Mouse (Mus musculus): ENCODE data around the gene Kcnn3.

DNA sequence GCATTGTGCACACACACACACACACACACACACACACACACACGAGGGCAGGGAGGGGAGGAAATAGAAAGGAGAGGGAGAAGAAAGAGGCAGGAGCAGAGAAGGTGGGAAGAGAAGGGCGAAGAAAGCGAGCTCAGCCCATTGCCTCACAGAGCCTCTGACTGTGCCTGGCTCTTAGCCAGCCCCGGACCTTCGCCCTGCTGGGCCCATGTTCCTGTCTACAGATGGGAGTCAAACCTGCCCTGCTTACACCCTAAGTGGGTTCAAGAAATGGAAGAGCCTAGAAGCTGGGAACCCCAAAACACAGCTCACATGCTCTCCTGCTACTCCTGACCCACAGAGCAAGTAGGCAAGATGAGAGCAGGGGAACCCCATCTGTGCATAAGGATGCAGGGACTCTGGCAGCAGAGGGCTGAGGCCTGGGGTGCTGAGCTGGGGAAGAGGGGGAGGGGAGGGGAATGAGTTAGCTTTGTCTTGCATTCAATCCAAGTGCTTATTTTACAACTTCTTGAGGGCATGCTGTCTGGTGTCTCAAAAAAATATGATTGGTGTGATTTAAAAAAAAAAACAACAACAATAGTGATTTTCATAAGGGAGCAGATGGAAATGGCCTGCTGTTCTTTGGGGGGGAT is 105.0 kb downstream of the Kcnn3 start:
- TF ChIP-seq CTCF (IDR thresholded peaks at IDR 0.05; ENCODE audit: low read depth) (no peak), EP300 (IDR thresholded peaks at IDR 0.05; ENCODE audit: low read depth) (no peak)
